Mouse (Mus musculus) thymus, postnatal 10 days (tissue): ENCODE results near the gene Fndc3b.

ENCODE experiments used
- DNase-seq, 2 experiments: peaks; one replicate each; pipeline ENCODE4 v3.0.0; 2021; ENCODE audit warnings: low spot score in 2 of 2

Gene Fndc3b

DNA sequence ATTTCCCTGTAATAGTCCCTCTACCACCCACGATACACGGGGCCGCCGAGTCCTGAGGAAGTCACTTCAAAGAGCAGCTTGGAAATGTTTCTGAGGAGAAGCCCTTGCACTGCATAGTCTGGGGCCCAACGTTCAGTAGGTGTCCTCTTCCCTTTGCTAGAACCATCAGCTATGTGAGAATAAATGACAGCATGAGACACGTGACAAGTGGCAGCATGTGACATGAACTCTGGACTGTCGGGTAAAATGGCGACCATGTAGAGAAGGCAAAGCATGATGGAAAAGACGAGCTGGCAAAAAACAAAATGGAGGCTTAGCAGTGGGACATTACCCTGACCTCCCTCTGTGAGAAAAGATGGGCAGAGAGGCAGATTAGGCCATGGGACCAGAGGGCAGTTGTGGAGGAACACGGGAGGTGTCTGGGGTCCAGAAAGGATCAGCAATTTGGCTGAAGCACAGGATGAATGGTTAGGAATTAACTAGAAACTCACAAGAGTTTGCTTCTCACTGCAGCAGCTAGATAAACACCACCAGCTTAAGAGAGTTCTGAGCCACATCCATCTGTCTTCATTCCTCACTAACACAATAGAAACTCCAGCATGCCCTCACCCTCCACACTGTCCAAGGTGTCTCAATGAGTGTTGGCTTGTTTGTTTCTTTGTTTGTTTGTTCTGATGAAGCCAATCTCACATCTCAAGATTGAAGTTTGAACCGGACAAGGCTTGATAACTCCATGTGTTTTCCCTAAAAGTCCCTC is 118.2 kb downstream of the Fndc3b start:
- no peak for DNase-seq

- DNase-seq: no peak
Observed at GRCm38 (mm10) chr3:27590823-27591222, 120.3 kb downstream of the Fndc3b start.

DNA sequence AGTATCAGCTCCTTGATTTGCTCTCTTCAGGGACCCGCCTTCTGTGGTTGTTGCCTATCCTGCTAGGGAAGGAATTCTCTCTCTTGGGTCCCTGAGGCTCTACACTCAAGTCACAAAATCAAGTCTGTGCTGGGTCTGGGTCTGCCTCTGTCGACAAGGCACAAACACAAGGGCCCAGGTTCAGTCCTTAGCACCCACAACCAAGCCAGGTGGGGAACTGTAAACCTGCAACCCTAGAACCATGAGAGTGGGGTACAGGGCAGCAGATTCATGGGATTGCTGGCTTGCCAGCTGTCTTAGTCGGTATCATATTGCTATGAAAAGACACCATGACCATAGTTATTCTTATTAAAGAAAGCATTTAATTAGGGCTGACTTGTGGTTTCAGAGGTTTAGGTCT is 121.8 kb downstream of the Fndc3b start:
- DNase-seq: no peak

DNA sequence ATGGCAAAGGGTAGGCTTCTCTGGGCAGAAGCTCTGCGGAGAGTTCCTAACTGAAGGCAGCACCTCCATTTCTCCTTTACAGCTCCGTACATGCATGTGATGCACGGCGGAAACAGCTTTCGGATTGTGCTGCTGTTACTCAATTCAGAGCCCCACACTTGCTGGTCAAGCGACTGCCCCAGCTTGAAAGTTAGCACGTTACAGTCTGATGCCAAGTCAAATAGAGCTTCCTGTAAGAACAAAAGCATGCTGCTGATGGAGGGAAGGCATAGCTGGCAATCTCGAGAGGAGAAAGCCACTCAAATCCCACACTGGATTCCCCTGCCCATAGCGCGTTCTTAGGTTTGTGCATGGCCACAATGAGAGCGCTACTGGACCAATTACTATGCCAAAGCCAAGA is 122.5 kb downstream of the Fndc3b start:
- no peak for DNase-seq

DNA sequence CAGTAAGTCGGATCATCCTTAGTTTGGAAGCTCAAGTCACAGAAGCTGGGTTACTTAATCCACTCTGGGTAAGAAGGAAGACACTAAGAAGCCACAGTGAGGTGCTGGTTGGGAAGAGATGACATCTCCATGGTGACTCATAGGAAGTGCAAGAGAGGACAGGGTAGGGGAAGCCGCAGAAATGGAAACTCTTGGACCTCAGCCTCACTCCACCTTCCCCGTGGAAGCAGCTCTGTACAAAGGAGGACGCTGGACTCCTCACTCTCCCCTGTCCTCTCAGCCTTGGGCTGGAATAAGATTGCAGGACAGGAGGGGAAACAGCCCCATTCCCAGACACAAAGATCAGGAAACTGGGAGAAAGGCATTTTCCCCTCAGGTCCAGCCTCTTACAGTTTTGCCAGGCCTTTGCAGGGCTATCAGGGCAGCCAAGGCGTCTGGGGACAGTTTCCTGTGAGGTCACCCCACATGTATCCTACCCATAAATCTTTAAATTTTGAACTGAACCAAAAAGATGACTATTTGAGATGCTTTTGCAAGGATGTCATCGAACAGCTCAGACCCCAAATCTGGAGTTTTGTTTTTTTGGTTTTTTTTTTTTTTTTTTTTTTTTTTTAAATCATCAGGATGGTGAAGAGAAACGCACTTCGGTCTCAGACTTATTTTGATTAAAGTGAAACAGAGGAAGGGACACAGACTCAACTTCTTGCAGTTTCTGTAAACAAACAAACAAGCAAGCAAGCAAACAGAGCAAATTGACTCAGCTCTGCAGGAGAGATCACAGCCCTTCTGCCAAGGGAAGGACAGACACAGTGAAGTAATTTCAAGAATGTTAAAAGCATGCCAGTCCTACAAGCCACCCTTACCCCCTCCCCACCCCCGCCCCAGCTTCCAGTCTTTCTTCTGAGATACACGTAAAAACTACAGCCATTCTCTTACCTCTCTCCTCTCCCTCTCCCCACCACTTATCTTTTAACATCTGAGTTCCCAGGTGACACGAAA is 126.2 kb downstream of the Fndc3b start:
- DNase-seq: no peak

- no peak for DNase-seq
Observed at GRCm38 (mm10) chr3:27581931-27582840, 128.9 kb downstream of the Fndc3b start.

- DNase-seq: no peak
Observed at GRCm38 (mm10) chr3:27580956-27581355, 130.2 kb downstream of the Fndc3b start.

DNA sequence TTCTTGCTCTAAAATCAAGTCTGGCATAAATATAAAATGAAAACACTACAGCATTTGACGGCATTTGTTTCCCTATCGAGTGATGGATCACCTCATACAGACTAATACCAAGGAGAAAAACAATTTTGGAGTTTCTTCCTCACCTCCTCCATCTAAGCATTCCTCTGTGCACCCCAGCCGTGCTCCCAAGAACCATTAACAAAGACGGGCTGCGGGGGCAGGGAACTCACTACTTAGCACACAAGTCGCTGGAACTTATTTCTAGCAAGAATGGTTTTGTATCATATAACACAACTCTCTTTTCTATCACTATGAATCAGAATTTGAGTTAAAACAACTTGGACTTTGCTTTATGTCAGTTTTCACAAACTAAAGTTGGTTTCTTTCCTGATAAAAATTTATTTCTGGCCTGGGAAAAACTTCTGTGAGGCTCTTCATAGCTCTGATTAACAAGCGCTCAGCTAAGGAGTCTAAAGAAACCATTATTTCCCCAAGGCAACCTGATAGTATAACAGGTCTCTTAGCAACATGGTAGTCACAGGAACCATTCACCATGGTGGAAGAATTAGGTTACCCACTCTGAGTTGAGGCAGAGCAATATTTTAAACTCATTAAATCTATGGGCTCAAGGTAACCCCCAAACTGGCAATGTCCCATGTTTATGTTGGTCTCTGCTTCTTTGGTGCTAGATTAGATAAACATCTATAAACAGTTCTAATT is 131.1 kb downstream of the Fndc3b start:
- DNase-seq: no peak

DNA sequence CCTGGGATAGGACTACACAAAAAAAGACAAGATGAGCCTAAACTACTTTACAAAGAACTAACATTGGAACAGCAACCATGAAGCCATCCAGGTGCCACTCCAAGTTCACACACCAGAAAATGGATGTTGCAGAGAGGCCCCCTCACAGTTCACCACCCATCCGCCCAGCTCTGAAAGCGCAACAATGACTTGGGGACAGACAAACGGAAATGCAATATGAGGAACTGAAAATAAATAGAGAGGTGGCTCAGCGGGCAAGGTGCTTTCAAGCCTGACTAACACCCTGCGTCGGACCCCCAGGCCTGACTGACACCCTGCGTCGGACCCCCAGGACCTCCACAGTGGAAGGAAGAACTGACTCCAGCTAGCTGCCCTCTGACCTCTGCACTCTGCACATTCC is 131.9 kb downstream of the Fndc3b start:
- no peak for DNase-seq

DNA sequence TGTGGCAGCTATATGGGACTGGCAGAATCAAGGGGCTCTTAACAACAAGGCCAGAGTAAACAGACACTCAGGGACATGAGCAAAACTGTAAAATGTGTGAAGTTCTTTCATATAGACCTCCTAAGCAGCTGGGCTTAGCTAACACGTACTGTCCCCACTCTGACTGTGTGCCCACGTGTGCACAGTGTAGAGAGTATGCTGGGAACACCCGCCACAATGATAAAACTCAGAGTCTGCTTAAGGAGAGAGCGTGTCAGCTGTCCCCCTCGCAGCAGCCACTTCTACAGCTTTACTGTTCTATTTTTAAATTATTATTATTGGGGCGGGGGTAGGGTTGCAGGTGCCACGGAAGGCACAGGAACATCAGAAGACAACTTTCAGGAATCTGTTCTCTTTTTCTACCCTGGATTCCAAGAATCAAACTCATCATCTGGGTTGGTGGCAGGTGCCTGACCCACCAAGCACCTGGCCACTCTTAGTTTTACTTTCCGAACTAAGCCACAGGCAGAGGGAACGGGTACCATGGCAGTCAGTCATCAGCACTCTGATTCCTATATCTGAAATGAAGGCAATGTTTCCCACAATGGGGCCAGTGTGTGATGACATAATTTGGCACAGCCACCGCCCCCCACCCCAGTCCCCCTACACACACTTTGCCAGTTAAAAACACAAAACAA is 133.6 kb downstream of the Fndc3b start:
- DNase-seq: no peak

DNA sequence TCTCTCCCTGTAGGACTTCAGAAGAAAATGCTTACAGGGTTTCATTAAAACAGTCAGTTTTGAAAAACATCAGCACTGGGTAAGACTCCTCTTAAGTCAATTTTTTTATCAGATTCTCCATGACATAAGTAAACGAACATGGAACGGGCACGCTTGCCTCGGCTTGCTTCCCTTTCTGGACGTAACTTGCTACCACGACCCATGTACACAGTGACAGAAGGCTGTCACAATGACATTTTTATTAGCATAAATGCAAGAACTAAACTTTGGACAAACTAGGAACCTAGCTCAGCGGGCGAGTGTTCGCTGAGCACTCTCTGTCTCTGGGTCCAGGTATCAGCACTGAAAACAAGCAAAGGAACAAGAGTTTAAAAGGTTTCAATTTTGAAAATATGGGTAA is 136.9 kb downstream of the Fndc3b start:
- DNase-seq: no peak

- no peak for DNase-seq
Observed at GRCm38 (mm10) chr3:27573458-27573857, 137.6 kb downstream of the Fndc3b start.

GRCm38 (mm10) chr3:27572305-27572704 is 138.8 kb downstream of the Fndc3b start:
- no peak for DNase-seq

DNA sequence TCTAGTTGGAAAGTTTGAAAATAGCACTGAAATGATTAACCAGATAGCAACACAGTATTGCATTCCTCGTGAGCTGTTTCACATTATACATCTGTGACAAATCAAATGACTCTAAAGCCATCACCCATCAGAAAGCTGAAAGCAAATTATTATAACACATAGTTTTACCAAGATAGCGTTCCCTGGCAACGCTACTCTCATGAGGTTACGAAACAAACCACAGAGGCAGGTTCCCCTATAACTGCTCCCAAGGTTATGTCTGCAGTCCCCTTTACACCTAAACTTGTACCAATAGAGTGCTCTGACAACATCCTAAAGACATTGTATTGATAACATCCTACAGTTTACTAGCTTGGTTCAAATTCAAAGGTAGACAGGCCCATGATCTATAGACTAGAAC is 145.8 kb downstream of the Fndc3b start:
- DNase-seq: no peak

GRCm38 (mm10) chr3:27563047-27563624 is 148.0 kb downstream of the Fndc3b start:
- no peak for DNase-seq

DNA sequence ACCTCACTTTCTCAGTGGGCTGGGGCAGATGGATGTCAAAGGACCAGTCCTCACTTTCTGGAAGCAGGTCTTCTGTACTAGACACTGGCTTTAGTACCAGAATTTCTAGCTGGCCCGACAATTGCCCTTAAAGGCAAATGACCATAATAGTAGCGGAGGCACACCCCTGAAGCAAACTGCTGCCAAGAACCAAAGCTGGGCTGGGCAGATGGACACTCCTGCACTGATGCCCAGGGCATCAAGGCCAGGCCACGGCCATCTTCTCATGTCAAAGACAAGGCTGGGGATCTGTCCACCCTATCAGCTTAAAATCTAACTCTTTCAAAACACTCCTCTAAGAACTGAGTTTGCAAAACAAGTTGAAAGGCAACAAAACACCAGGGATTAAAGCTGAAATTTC is 148.6 kb downstream of the Fndc3b start:
- DNase-seq: no peak

- no peak for DNase-seq
Observed at GRCm38 (mm10) chr3:27561921-27562320, 149.2 kb downstream of the Fndc3b start.

DNA sequence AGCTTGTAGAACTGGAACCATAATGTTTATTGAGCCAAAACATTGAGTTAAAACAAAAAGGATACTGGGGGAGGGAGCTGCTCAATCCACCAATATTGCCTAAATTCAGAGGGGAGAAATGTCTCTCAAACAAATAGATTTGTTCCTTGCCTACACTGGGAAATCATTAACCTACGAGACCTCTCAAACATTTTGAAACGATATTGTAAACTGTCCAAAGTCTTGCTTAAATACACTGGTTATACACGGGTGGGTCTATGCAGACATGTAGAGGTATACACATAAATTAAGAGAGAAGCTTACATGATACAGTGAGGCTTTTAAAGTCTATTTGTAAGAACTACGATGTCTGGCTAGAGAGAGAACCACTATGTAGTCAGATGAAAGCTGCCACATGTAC is 151.8 kb downstream of the Fndc3b start:
- DNase-seq: no peak

GRCm38 (mm10) chr3:27557100-27558004 is 153.8 kb downstream of the Fndc3b start:
- no peak for DNase-seq
